Mouse (Mus musculus) frontal cortex, postnatal 14 days (tissue): ENCODE measurements at regions not wholly inside any gene's neighbourhood (a gene's known extent, or its start where the extent isn't known, plus 50 kb on each side); places are given as distances from the start of the nearest gene placed in this dataset.
"Not testable (repeated sequence)": the region's sequence is repeated elsewhere in the genome, so short reads cannot be mapped to it uniquely, and the experiment has no call there.

Source experiments
- DNase-seq, 2 experiments: peaks; one replicate each; pipeline ENCODE4 v3.0.0; 2022; ENCODE audit warnings: low spot score in 2 of 2

- DNase-seq, result no peak
These were observed 142.0 kb upstream of the Cntnap4 start for GRCm38 (mm10) chr8:112427721-112428389.

- no peak for DNase-seq
These were observed 157.9 kb upstream of the Cntnap4 start for GRCm38 (mm10) chr8:112411968-112412367.

- DNase-seq, result no peak
These were observed 158.6 kb upstream of the Cntnap4 start for GRCm38 (mm10) chr8:112411213-112411612.

GRCm38 (mm10) chr8:112408211-112408735, 161.6 kb upstream of the Cntnap4 start:
- DNase-seq, result no peak

GRCm38 (mm10) chr8:112404087-112404486, 165.8 kb upstream of the Cntnap4 start:
- DNase-seq, result no peak

DNA sequence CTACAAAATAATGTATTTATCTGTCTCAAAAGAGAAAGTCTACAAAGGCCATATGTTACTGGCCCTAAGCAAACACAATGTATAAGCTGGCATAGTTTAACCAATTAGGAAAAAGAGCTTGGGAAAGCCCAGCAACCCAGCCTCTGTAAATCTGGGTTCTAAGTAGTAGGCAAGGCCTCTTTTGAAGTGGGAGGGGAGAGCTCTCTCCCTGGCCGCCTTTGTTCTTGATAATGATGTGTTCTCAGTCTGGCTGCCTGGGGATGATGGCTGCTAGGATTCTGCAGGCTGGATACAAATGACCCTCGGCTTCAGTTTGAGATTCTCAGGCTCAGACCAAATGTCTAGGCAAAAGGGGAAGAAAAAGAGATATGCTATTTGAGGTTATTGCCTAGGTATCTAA, 172.4 kb upstream of the Cntnap4 start:
- DNase-seq, result no peak

DNA sequence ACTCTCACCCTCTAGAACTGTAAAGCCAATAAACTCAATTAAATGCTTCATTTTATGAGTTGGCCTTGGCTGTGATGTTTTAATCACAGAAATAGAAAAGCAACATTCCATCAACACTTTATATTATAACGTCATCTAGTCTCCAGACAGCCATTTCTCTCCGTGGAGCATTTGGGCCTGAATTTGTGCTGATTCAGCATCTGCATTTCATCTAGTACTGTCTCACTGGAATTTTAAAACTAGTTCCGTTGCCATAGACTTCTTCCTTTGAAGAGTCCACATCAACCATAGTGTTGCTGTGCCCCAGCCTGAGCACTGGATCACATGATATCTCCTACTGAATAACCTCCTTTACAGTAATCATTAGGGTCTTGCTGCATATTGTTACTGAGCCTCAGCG, 179.7 kb upstream of the Cntnap4 start:
- DNase-seq, result no peak

DNA sequence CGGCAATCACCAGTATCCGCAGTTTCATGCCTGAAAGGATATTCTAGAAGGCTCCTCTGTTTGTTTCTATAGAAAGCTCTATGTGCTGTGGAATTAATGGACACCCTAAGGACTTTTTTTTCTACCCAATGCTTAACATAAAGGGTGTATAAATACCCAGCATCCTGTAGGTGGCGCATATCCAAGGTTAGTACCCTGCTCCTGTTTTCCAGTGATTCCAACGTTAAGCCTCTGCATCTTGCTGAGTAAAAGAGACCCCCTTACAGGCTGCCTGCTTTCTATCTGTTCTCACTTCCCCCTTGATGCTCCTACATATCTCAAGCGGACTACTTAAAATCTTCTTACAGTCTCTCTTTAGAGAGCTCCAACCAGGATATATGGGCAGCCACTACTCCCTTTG, 221.5 kb upstream of the Cntnap4 start:
- DNase-seq, result no peak

- DNase-seq, result no peak
These were observed 236.7 kb upstream of the Cntnap4 start for GRCm38 (mm10) chr8:112333171-112333570.

DNA sequence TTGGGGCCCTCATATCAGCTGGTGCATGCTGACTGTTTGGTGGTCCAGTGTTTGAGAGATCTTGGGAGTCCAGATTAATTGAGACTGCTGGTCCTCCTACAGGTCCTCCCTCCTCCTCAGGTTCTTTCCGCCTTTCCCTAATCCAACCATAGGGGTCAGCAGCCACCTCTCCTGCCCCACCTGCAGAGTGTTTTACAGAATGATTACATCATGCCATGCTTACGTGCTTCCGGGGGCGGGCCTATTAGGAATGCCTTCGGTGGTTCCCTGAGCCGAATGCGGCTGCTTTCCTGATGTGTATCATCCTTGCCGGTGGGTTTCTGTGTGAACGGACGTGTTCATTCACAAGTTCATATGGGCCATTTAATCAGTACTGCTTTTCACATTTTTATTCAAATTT, 237.8 kb upstream of the Cntnap4 start:
- DNase-seq, result no peak

DNA sequence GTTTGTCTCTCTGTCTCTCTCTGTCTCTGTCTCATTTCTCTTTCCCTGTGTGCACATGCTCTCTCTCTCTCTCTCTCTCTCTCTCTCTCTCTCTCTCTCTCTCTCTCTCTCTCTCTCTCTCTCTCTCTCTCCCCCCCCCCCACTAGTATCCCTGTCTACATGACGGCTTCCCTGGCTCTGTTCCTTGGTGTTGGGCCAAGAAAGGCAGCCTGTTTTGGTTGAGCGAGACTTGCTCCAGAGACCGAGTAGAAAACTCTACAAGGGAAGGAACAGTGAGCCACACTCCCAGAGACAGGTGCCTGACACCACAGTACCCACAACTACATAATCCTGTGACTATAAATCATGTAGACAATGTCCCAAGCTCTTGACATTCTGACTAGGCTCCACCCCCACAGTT, 260.0 kb upstream of the Cntnap4 start:
- DNase-seq, result no peak

DNA sequence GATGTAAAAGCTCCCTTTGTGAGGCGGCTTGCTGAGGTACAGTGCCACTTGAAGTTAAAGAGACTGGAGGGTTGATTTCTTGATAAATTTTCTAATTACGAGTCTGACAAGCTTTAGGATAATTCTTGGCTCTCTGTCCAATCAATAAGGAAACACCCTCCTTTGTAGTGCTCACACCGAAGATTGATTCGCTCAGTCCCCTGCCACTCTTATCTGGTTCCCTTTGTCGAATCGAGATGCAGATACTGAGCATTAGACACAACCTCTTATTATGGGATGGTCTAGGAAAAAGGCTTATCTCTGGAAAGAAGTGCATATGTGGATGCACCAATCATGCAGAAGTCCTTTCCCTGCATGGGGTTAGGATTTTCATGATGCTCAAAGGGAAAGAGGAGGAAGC, 261.5 kb upstream of the Cntnap4 start:
- no peak for DNase-seq

DNA sequence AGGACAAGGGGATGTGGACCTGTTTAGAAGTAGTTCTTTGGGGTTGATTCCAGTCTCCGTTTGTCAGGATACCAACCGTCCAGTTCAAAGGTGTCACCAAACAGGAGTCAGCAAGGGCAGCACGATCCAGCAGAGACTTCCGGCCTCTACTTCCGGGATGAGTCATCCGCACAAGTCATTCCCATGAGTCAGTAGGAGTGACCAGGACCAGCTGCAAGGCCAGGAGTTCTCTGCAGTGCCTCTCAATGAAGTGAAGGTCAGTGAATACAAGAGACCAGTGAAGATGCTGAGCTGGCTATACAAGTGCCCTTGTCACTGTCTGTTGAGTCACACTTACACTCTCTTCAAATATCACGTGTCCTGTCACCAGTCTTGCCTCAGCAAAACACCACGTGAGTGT, 272.8 kb upstream of the Cntnap4 start:
- no peak for DNase-seq

DNA sequence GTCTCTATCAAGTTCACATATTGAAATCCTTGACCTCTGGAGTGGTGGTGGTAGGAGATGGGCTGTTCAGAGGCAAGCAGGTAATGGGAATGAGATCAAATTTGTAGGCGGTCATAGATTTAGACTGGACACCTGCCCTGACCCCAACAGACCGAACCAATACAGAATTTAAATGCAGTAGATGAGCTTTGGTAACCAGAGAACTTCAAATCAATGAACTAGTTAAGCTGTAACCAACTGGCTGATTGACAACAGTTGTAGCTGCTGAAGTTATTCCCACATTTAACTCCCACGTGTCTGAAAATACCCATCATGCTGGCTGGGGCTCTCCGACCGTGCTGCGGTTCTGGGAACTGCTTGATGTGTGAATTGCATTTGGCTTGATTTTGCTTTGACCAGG, 268.5 kb upstream of the Gm6793 start:
- DNase-seq, result no peak

GRCm38 (mm10) chr8:112269598-112269997, 254.8 kb upstream of the Gm6793 start:
- no peak for DNase-seq

- DNase-seq, result no peak
These were observed 254.4 kb upstream of the Gm6793 start for GRCm38 (mm10) chr8:112269214-112269566.

- DNase-seq, result no peak
These were observed 253.8 kb upstream of the Gm6793 start for GRCm38 (mm10) chr8:112268544-112269213.

DNA sequence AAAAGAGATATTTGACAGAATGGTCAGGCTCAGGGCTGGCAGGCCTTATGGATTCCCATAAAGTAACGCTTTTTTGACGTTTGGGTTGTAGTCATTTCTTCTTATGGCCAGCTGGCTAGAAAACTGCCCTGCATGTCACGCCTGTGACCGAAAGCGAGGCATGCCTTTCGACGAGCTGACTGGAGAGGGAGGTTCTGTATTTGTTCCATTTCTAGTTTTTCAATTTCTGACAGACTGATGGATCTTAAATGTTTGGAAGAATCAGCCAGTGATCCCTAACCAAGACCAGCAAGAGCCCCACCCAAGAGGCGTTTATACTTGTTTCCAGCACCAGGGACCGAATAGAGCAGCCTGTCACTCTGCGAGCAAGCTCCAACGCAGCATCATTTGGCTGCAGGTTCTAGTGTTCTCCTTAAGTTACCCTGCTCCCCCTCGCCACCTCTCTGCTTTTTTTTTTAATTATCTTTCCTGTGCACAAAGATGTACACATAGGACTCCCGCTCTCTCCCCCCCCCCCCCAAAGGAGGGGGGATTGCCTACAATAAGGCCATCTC, 243.2 kb upstream of the Gm6793 start:
- no peak for DNase-seq

- no peak for DNase-seq
These were observed 242.6 kb upstream of the Gm6793 start for GRCm38 (mm10) chr8:112257311-112257894.

- not testable (repeated sequence) for DNase-seq
These were observed 231.8 kb upstream of the Gm6793 start for GRCm38 (mm10) chr8:112246629-112247028.

GRCm38 (mm10) chr8:112238681-112239080, 223.8 kb upstream of the Gm6793 start:
- DNase-seq, result no peak

GRCm38 (mm10) chr8:112236751-112237150, 221.9 kb upstream of the Gm6793 start:
- not testable (repeated sequence) for DNase-seq

DNA sequence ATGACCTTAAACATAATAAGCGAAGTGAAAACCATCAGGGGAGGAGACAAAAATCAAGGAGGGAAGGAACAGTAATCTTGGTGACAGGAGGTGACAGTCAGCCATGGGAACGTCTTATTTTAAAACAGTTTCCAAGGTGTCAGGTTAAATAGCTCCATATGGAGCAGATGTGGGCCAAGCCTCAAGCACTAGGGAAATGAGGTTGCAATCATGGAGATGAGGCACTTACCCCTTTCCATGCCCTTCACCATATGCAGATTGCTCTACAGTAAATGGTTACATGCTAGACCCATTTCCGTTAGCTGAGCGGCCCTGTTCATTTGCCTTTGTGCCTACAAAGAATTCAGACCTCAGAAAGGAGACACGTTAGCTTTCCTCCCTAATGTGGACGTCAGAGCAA, 204.8 kb upstream of the Gm6793 start:
- no peak for DNase-seq
